Mouse (Mus musculus): ENCODE data around the gene Crip2.

Crip2 gene

GRCm38 (mm10) chr12:113132567-113132966, 7.5 kb upstream of the Crip2 start:
- DNase-seq = peak; percentile 97

GRCm38 (mm10) chr12:113133260-113133659, 6.8 kb upstream of the Crip2 start:
- DNase-seq = peak; percentile 41

DNA sequence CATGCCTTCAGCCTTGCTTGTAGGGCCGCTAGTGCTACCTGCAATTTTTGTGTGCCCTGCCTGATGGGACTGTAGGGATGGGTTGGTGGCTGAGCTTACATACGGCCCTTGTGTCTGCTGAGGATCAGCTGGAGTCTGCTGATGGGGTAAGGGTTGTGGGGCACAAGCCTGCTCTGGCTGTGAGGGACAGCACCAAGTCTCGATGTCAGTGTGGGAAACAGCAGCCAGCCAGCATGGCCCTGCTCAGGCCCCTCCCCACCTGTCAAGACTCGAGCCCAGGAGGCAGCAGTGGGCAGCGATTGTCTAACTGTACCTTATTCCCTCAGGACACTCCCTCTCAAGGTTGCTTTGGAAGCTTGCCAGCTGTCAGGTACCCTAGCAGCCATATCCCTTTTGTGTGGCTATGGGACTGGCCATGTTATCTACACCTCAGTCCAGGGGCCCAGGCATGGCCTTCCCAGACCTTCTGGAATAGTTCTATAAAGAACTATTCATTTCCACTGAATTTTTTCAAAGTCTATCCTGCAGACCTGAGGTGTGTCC, 6.1 kb upstream of the Crip2 start:
- peak; percentile 38 for DNase-seq

DNA sequence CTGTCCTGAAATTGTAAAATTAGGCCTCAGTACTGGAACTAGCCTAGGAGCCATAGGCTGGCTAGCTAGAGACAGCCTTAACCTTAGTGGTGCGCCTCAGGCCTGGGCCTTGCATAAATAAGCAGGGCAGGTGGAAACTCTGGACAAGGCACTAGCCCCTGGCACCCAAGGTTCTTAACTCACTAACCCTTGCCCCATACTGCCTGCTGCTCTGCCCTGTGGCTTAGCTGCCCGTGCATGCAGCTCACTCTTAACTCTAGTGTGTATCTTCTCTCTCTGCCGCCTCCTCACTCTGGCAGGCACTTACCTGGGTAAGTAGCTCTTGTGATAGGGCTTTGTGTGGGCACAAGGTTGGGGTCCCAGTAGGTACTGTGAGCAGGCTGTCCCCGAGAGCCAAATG, 5.5 kb upstream of the Crip2 start:
- DNase-seq = no peak

DNA sequence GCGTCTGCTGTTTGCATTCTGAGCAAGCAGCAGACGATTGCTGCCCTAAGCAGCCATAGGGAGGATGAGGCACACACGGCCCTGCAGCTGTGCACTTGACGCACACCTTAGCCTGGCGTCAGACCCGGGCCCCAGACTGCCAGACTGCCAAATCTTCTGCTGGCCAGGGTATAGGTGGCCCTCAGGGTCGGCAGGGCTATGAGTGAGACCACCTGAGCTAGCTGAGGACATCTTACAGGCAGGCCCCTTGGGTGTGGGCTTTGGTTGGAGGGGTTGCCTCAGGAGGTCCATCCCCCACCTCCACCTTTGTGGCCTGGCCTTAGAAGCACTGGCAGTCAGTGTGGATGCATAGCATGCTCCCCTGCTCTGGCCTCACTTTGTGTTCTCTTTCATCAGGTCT, 4.6 kb upstream of the Crip2 start:
- DNase-seq = no peak

DNA sequence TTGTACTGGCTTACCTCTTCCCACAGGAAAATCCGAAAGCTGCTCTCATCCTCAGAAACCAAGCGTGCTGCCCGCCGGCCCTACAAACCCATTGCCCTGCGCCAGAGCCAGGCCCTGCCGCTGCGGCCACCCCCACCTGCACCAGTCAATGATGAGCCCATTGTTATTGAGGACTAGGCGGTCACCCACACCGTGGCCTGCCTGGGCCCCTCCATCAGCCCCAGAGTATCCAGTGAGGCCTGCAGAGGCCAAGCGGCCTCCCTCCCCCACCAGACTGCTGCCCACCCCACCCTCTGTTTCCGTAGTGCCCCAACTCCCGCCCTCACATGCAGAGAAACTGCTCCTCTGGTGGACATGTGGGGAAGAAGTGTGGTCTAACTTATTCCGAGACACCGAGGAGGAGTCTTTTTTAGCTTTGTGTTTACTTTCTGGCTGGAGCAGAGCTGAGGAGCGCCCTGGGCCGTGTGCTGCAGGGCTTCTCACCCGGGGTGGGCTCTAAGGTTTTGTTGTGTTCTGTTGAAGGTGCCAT, 3.5 kb upstream of the Crip2 start:
- no peak for DNase-seq

GRCm38 (mm10) chr12:113137260-113138213, 2.5 kb upstream of the Crip2 start:
- DNase-seq = no peak

DNA sequence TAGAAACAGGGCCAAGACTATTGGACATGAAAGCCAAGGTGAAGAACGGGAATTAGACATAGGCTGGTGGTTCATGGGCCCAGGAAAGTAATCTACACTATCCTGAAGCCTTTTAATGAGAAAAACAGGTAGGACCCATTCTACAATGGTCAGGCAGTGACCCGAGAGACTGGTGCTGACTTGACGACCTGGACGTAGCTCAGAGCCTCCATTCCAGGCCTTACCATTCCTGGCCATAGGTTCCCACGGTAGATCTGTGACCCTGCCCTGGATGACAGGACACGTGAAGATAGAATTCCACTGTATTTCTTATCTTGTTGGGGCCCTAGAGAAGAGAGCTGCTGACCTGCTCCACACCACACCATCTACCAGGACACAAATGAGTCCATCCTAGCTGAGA, 1.7 kb upstream of the Crip2 start:
- DNase-seq = no peak

- peak; percentile 89 for DNase-seq
Observed at GRCm38 (mm10) chr12:113138901-113139864, 853 bp upstream of the Crip2 start.

- peak; percentile 68 for DNase-seq
Observed at GRCm38 (mm10) chr12:113140616-113141411, 778 bp downstream of the Crip2 start.

DNA sequence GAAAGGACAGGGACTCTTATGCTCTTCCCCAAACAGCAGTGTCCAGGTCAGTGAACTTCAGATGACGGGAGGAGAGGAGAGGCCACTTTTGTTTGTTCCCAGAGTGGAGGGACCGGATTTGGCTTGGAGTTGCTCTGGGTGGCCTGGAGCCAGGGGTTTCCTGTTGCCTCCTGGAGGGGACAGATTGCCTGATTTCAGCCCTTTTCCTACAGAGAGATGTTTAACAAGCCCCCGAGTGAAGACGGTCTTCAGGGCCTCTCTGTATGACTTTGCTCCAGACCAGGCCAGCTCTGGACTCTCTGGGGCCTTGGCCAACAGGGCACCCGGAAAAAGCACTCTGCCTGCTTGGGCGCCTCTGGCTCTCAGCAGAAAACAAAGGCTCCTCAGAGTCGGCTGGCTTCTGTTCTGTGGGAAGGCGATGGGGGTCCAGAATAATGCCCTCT, 1.5 kb downstream of the Crip2 start:
- peak; percentile 81 for DNase-seq

GRCm38 (mm10) chr12:113142021-113142975, 2.3 kb downstream of the Crip2 start:
- peak; percentile 96 for DNase-seq

GRCm38 (mm10) chr12:113143164-113143563, 3.1 kb downstream of the Crip2 start:
- peak; percentile 70 for DNase-seq

- DNase-seq = peak; percentile 76
Observed at GRCm38 (mm10) chr12:113144001-113144756, 4.1 kb downstream of the Crip2 start.

DNA sequence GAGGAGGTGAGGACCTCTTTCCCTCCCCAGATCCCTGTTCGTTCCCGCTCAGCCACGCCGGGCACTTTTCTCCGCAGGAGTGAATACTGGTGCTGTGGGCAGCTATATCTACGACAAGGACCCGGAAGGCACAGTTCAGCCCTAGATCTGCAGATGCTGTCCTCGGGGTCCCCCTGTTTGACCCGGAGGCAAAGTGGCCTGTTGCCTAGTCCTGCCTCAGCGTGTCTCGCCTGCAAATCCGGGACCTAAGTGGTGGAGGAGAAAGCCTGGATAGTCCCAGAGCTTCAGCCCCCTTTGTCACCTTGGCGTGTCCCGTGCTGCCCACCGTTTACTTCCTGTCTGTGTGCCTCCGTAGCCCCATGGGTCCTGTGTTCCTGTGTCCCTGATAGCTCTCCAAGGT, 4.8 kb downstream of the Crip2 start:
- DNase-seq = no peak

DNA sequence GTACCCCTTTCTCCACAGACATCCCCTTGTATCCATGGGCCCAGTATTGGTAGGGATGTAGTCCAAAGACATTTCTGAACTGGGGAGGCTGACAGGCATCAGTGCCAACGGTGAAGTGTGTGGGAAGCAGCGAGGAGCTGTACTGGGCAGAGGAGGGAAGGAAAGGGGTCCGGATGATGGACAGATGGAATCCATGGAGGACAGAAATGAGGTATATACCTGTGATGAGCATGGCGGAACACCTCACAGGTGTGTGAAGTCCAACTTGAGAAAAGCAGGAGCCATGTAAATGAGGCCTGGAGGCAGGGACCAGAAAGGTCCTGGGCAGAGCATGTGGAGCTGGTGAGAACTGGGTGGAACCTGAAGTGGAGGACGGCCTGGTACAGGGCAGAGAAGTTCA, 5.6 kb downstream of the Crip2 start:
- no peak for DNase-seq

DNA sequence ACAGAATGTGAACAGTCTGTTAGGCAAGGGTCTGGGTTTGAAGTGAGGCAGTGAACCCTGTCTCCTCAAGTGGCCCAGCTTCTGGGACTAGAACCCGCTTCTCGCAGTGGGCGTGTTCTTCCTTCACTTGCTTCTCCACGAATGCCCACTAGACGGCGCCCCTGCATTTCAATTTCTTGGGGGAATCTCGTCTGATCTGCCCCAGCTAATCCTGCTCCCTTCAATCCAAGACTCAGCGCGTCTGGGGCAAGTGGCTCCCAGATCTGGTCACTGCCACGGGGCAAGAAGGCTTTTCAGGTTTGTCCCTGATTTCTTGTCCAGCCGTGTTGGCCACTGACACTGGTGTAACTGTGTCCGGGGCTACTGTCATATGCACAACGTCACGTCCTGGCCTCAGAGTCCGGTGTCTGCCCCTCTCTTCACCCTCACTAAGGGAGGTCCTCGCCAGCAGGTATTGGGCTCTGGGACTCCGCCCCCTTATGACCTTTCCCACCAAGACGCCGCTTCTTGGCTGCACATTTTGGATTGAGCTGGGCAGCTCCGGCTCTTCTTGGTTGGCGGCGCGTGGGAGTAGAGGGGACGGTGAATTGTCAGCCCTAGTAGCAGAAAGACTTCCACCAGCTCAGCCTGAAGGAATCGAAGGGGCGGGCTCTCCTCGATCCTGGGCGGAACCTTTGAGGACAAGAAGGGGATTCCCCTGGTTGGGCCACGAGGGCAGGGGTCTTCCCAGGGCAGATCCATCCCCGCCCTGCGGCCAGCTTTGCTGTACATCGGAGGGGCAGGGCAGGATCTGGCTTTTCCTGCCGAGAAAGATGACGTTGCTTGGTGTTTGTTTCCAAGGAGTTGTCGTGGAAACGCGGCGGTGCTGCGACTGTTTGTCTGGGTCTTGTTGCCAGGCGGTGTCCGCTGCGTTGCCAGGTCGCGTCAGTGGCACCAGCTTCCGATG, 6.3 kb downstream of the Crip2 start, which contains the start of gene Crip1:
Gene Crip1, plus strand, starts transcription at position 205 of the 946 bp plus-strand sequence.
- DNase-seq = peak; percentile 93

GRCm38 (mm10) chr12:113147481-113147880, 7.4 kb downstream of the Crip2 start:
- peak; percentile 48 for DNase-seq

Measured in lung, postnatal 36 days (tissue).